Mouse (Mus musculus): ENCODE results near the gene Gm39566. TPM values are rescaled to one million over a fixed set of nuclear protein-coding genes. Genes with fewer than 3 reads are reported as not detected.

Gene Gm39566
- polyA plus RNA-seq, 1 experiment from 2014 or later, result not detected

DNA sequence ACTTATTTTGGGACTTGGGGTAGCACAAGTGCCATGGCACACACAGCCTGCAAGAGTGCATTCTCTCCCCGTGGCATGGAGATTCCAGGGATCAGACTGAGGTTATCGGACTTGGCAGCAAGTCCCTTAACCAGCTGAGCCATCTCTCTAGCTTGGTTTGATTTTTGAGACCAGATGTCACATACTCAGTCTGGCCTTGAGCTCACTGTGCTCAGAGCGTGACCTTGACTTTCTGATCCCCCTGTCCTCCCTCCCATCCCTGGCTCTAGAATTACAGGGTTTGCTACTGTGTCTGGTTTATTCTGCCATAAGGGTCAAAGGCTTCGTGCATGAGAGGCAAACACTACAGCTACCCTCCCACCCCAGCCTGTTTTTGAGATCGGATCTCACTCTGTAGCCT is 25.7 kb downstream of the Gm39566 start:
- H3K36me3 ChIP-seq, result no peaks in the 10 kb centered on the region
- H3K9me3 ChIP-seq, result no peaks in the 10 kb centered on the region
- no peak overlapping the region for H3K27ac ChIP-seq
- H3K27me3 ChIP-seq, result peaks cover 13% of the 10 kb centered on the region
- 59% methylated on average over 5 of the region's 5 CpGs for WGBS
- ATAC-seq (ENCODE audit: low FRiP score, low read depth), result no peak
- H3K4me2 ChIP-seq (replicated peaks), result no peak overlapping the region
- H3K4me1 ChIP-seq, result 0 out of 2 replicates have a peak, but pooled peaks cover 4% of the 10 kb centered on the region
- no peak overlapping the region for H3K9ac ChIP-seq
- no peak overlapping the region for H3K4me3 ChIP-seq

DNA sequence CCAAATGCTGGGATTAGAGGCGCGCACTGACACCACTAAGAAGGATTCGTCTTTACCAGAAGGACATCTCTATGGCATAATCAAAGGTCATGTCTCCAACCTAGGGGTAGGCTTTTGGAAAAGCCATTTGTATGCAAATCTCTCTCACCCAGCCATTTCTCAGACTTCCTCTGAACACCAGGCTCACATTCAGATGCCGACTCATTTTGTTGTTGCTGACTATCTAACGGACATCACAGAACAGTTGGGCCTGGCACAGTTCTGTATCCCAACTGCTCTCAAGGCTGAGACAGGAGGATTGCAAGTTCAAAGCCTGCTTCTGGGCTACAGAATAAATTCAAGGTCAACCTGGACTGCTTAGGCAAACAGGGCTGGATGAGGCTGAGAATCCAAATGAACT is 27.8 kb downstream of the Gm39566 start:
- H3K4me3 ChIP-seq, result no peak overlapping the region
- H3K27ac ChIP-seq, result no peak overlapping the region
- WGBS, result 87% methylated on average over 5 of the region's 5 CpGs
- H3K9ac ChIP-seq, result no peak overlapping the region
- H3K9me3 ChIP-seq, result no peaks in the 10 kb centered on the region
- H3K36me3 ChIP-seq, result no peaks in the 10 kb centered on the region
- H3K4me1 ChIP-seq, result 0 out of 2 replicates have a peak, but pooled peaks cover 4% of the 10 kb centered on the region
- no peak for ATAC-seq (ENCODE audit: low FRiP score, low read depth)
- peaks cover under 1% of the 10 kb centered on the region; the same call in 1 of the 2 replicates for H3K27me3 ChIP-seq
- H3K4me2 ChIP-seq (replicated peaks), result no peak overlapping the region

DNA sequence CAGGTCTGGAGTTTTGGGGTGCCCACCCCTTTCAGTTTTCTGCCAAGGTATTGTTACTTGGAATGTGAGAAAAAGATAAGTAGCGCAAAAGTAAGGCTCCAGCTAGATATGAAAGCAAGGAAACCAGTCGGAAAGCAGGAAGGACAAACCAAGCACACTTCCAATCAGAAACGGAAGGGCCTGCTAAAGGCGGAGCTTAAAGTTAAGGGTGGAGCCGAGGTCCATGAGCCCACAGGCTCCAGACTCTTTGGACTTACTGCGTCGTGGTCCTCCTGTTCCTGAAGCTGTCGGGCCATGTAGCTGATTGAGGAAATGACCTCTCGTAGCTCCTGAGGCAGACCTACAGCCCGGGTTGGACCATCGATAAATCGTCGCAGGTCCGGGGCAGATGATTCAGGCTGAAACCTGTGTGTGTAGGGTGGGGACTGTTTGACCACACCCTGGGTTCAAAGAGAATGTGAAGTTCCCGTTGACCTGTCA is 30.3 kb downstream of the Gm39566 start:
- Histone ChIP-seq H3K4me2 (replicated peaks) (peak overlapping the region; percentile 42), H3K36me3 (no peaks in the 10 kb centered on the region), H3K9me3 (no peaks in the 10 kb centered on the region), H3K27ac (no peak overlapping the region), H3K4me3 (peak overlapping the region; percentile 17), H3K9ac (no peak overlapping the region), H3K4me1 (0 out of 2 replicates have a peak, but pooled peaks cover 4% of the 10 kb centered on the region), H3K27me3 (peaks cover 8% of the 10 kb centered on the region; the same call in 1 of the 2 replicates)
- WGBS, result 29% methylated on average over 15 of the region's 15 CpGs
- ATAC-seq (ENCODE audit: low FRiP score, low read depth), result no peak

DNA sequence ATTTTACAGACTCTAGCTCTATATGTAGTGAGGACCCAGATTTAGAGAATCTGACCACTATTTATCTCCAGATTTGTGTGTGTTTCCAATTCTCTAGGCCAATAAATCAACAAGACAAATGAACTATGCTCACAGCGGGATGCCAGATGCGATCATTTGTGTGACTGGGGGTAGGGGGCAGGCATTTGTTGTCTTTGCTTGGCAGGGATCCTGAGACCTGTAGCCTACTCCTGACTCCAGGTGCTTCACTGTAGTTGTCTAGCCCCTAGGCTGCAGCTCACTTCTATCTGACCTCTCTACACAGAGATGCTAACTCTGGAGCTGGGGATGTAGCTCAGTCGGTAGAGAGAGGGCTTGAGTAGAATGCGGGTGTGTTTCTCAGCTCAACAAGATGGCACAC is 33.3 kb downstream of the Gm39566 start:
- H3K27ac ChIP-seq, result no peak overlapping the region
- no peaks in the 10 kb centered on the region for H3K9me3 ChIP-seq

DNA sequence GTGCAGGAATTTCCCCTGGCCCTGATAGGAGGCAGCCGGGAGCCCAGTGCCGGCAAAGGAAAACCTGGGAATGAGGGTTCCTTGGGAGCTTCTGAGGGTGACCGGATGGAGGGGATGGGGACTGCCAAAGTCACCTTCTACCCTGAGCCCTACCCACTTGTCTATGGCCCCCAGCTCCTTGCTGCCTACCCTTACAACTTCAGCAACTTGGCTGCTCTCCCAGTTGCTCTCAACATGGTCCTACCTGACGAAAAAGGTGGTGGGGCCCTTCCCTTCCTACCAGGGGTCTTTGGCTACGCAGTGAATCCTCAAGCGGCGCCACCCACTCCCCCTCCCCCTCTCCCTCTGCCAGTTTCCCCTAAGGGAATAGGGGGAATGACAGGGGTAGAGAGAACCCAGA is 36.1 kb downstream of the Gm39566 start:
- Histone ChIP-seq H3K4me2 (replicated peaks) (no peak overlapping the region), H3K27ac (no peak overlapping the region), H3K4me3 (no peak overlapping the region), H3K36me3 (peaks cover 32% of the 10 kb centered on the region), H3K27me3 (peaks cover 48% of the 10 kb centered on the region), H3K9me3 (no peaks in the 10 kb centered on the region), H3K4me1 (peaks cover 14% of the 10 kb centered on the region), H3K9ac (no peak overlapping the region)
- no peak for ATAC-seq (ENCODE audit: low FRiP score, low read depth)
- 37% methylated on average over 7 of the region's 7 CpGs for whole genome bisulfite sequencing

More for the DNA sequence above, 33.3 kb downstream of the Gm39566 start:
- no peak overlapping the region for H3K4me2 ChIP-seq (replicated peaks)
- WGBS, result 31% methylated on average over 4 of the region's 4 CpGs
- peaks cover 36% of the 10 kb centered on the region for H3K27me3 ChIP-seq
- peaks cover 18% of the 10 kb centered on the region for H3K4me1 ChIP-seq
- H3K9ac ChIP-seq, result no peak overlapping the region
- H3K4me3 ChIP-seq, result no peak overlapping the region
- no peak for ATAC-seq (ENCODE audit: low FRiP score, low read depth)
- H3K36me3 ChIP-seq, result peaks cover 14% of the 10 kb centered on the region

DNA sequence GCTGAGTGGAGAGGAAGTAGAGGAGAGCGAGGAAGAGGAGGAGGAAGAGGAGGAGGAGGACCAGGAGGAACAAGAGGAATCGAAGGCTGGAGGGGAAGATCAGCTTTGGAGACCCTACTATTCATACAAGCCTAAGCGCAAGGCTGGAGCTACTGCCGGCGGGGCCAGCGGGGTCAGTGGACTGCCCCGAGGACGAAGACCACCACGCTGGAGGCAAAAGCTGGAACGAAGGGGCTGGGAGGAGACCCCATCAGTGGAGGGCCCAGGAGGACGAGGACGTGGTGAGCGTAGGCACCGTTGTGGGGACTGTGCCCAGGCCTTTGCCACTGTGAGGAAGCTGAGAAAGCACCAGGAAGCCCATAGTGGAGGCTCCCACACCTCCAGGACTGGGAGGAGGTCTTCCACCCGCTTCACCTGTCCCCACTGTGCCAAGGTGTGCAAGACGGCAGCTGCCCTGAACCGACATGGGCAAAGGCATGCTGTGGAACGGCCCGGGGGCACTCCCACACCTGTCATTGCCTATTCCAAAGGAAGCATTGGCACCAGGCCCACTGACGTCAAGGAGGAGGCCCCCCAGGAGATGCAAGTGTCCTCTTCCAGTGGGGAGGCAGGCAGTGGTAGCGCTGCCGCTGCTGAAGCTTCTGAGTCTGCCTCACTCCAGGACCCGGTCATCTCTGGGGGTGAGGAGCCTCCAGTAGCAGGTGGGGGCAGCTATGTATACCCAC is 36.7 kb downstream of the Gm39566 start:
- ATAC-seq (ENCODE audit: low FRiP score, low read depth), result no peak
- peaks cover 14% of the 10 kb centered on the region for H3K4me1 ChIP-seq
- peaks cover 32% of the 10 kb centered on the region for H3K36me3 ChIP-seq
- H3K27me3 ChIP-seq, result peaks cover 48% of the 10 kb centered on the region
- 66% methylated on average over 23 of the region's 23 CpGs for WGBS
- no peak overlapping the region for H3K9ac ChIP-seq
- no peak overlapping the region for H3K27ac ChIP-seq
- H3K9me3 ChIP-seq, result no peaks in the 10 kb centered on the region
- no peak overlapping the region for H3K4me3 ChIP-seq
- H3K4me2 ChIP-seq (replicated peaks), result no peak overlapping the region

DNA sequence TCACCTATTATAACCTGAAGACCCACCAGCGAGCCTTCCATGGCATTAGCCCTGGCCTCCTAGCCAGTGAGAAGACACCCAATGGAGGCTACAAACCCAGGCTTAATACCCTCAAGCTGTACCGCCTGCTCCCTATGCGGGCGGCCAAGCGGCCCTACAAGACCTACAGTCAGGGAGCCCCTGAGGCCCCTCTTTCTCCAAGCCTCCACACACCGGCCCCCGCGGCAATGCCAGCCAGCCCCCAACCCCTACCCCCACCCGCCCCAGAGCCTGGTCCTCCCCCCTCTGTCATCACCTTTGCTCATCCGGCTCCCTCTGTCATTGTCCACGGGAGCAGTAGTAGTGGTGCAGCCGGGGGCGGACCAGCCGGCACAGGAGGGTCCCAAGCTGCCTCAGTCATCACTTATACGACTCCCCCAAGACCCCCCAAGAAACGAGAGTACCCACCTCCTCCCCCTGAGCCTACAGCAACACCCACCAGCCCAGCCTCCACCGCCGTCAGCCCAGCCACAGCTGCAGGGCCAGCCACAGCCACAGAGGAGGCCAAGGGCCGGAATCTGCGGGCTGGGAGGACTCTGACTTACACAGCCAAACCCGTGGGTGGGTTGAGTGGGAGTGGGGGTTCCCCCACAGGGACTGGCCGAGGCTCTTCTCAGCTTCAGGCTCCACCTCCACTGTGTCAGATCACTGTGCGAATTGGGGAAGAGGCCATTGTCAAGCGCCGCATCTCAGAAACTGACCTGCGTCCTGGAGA is 37.4 kb downstream of the Gm39566 start:
- H3K4me3 ChIP-seq, result no peak overlapping the region
- H3K9me3 ChIP-seq, result no peaks in the 10 kb centered on the region
- H3K27ac ChIP-seq, result no peak overlapping the region
- no peak overlapping the region for H3K4me2 ChIP-seq (replicated peaks)
- H3K9ac ChIP-seq, result no peak overlapping the region
- H3K36me3 ChIP-seq, result peaks cover 39% of the 10 kb centered on the region
- 61% methylated on average over 26 of the region's 26 CpGs for WGBS
- no peak for ATAC-seq (ENCODE audit: low FRiP score, low read depth)
- H3K27me3 ChIP-seq, result peaks cover 48% of the 10 kb centered on the region
- peaks cover 14% of the 10 kb centered on the region for H3K4me1 ChIP-seq

DNA sequence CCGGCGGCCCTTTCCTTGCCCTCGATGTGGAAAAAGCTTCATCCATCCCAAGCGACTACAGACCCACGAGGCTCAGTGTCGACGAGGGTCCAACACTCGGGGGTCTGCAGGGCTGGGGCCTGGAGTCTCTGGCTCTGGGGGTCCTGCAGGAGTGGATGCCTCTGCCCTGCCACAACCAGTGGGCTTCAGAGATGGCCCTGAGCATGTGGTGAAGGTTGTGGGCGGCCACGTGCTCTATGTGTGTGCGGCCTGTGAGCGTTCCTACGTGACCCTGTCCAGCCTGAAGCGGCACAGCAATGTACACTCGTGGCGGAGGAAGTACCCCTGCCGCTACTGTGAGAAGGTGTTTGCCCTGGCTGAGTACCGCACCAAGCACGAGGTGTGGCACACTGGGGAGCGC is 38.6 kb downstream of the Gm39566 start:
- 83% methylated on average over 20 of the region's 20 CpGs for WGBS
- Histone ChIP-seq H3K4me2 (replicated peaks) (no peak overlapping the region), H3K27me3 (peaks cover 42% of the 10 kb centered on the region), H3K36me3 (peaks cover 39% of the 10 kb centered on the region), H3K27ac (no peak overlapping the region), H3K4me3 (no peak overlapping the region), H3K9ac (peak overlapping the region; percentile 8; the same call in 1 of the 2 replicates), H3K4me1 (peaks cover 14% of the 10 kb centered on the region), H3K9me3 (no peaks in the 10 kb centered on the region)
- no peak for ATAC-seq (ENCODE audit: low FRiP score, low read depth)

DNA sequence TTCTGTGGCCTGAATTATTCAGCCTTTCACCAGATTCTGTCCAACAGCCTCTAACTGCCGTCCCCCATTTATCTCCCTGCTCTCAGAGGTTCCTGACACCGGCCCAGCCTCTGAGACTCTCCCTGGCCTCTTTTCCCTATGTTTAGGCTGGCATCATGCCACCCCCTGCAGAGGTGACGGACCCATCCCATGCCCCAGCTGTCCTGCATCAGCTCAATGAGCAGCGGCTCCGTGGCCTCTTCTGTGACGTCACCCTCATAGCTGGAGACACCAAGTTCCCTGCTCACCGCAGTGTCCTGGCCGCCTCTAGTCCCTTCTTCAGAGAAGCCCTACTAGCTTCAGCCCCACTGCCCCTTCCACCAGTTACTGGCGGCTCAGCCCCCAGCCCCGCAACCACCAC is 39.4 kb downstream of the Gm39566 start:
- WGBS, result 65% methylated on average over 10 of the region's 10 CpGs
- H3K27me3 ChIP-seq, result peaks cover 41% of the 10 kb centered on the region
- no peak overlapping the region for H3K9ac ChIP-seq
- no peak overlapping the region for H3K4me3 ChIP-seq
- ATAC-seq (ENCODE audit: low FRiP score, low read depth), result no peak
- no peak overlapping the region for H3K27ac ChIP-seq
- peaks cover 14% of the 10 kb centered on the region for H3K4me1 ChIP-seq
- H3K9me3 ChIP-seq, result no peaks in the 10 kb centered on the region
- H3K4me2 ChIP-seq (replicated peaks), result no peak overlapping the region
- H3K36me3 ChIP-seq, result peaks cover 39% of the 10 kb centered on the region

DNA sequence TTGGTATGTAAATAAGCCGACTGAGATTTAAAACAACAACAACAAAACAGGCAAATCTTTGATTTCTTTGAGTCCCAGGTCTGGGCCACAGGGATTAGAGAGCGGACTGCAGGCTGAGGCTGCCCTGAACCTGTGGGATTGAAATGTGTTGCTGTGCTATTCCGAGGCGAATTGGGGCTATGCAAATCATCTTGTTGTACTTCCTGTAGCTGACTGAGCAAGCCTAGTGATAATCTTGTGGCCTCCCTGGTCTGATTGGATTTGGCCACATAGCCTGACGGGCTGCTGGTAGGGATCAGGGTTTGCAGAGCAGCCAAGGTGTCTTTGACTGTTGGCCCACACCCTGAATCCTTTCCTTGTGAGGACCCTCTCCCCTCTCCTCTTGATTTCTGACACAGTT is 40.1 kb downstream of the Gm39566 start:
- Histone ChIP-seq H3K36me3 (peaks cover 39% of the 10 kb centered on the region), H3K9me3 (no peaks in the 10 kb centered on the region), H3K27ac (no peak overlapping the region), H3K4me3 (no peak overlapping the region), H3K4me1 (peaks cover 16% of the 10 kb centered on the region), H3K4me2 (replicated peaks) (no peak overlapping the region), H3K27me3 (peaks cover 40% of the 10 kb centered on the region), H3K9ac (no peak overlapping the region)
- no peak for ATAC-seq (ENCODE audit: low FRiP score, low read depth)
- WGBS, result 66% methylated on average over 5 of the region's 5 CpGs

DNA sequence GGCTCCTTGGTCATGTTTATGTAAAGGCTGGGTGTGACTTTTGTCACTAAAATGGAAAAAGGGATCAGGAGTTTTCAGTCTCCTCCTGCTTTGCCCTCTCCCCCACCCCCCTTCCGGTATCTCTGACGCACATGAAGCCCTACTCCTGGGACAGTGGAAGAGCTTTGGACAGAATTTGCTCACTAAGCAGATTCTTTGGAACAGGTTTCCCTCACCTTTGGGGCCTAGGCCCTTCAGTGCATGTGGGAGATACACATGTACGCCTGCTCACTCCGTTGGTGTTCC is 47.5 kb downstream of the Gm39566 start:
- H3K4me3 ChIP-seq, result peak overlapping the region; percentile 87

DNA sequence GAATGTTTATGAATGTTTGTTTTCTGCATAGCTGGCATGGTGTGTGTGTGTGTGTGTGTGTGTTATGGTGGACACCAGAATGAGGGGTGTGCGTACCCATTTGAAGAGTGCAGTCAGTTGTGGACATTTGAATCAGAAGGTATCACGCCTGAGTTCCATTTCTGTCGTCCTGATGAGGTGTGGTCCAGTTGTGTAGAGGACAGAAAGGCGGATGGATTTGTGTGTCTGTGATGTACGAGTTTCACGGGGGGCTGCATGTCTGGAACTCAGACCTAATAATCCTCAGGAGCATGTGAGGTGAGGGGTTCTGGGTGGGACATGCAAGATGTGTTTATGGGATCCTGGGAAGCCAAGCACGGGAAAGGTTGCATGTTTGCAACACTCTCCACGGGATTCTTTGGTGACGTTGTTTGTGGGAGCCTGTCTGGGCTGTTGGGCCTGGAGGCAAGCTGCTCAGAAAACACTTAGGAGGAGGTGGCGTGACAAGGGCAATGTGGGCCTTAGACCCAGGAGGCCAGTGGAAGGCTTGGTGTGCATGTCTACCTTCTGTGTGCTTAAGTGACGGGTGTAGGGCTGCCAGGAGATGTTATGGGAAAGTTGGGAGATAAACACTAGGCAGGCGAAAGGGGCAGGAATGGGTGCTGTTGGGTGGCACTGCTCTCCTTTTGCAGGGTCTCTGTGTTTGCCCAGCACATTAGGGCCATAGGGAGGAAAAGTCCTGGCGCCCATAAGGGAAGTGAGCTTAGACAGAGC is 48.0 kb downstream of the Gm39566 start:
- Histone ChIP-seq H3K36me3 (no peaks in the 10 kb centered on the region), H3K4me3 (peak overlapping the region; percentile 87), H3K9ac (peak overlapping the region; percentile 96), H3K4me2 (replicated peaks) (peak overlapping the region; percentile 78), H3K4me1 (peaks cover 38% of the 10 kb centered on the region), H3K27ac (peak overlapping the region; percentile 92), H3K27me3 (no peaks in the 10 kb centered on the region), H3K9me3 (no peaks in the 10 kb centered on the region)
- no peak for ATAC-seq (ENCODE audit: low FRiP score, low read depth)
- 55% methylated on average over 13 of the region's 13 CpGs for WGBS

More for the DNA sequence above, 47.5 kb downstream of the Gm39566 start:
- Histone ChIP-seq H3K4me1 (peaks cover 38% of the 10 kb centered on the region), H3K36me3 (no peaks in the 10 kb centered on the region), H3K27ac (peak overlapping the region; percentile 58; the same call in 1 of the 2 replicates), H3K4me2 (replicated peaks) (peak overlapping the region; percentile 78), H3K27me3 (no peaks in the 10 kb centered on the region), H3K9ac (peak overlapping the region; percentile 96), H3K9me3 (no peaks in the 10 kb centered on the region)
- no peak for ATAC-seq (ENCODE audit: low FRiP score, low read depth)
- 65% methylated on average over 4 of the region's 4 CpGs for WGBS
